Mouse (Mus musculus): ENCODE results near the gene Ppt2. TPM values are rescaled to one million over a fixed set of nuclear protein-coding genes. Genes with fewer than 3 reads are reported as not detected.

Gene Ppt2
- total RNA-seq, 2 experiments from 2014 or later: 35.7 to 38.9 TPM

DNA sequence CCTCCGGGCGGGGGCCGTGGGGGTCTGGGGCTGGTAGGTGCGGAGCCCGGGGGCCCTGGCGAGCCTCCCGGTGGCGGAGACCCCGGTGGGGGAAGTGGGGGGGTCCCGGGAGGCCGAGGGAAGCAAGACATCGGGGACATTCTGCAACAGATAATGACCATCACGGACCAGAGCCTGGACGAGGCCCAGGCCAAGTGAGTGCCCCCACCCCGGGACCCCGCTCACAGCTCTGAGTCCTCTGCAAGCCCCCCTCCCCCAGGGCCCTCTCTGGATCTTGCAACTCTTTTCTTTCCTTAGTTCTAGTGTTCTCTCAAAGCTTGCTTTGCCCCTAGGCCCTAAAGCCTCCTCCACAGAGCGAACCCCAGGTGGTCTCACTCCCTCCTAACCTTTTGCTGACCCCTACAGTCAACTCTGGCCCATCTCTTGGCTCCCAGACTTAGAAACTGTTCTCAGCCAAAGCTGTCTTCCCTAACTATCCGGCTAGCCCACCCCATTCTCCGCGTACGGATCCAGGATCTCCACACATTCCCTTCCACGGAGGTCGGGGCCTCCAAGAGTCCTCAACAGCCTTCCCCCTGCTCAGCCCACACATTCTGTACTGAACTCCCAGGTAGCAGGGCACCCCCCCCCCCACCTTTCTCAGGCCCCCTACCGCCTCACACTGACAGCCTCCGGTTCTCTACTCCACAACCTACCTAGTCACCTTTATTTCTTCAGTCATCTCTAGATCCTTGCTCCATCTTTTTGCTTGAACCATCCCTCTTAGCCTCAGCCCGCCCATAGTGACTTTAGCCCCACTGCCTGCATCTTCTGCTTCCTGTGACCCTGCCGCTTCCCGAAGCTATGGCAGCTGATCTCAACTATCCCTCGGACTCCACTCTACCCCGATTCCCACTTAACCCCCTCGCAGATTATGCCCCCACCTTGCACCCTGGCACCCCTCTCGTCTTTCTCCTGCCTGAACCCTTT, 35.4 kb downstream of the Ppt2 start:
- no peak for DNase-seq
- intact Hi-C loops (cut with DNase I; ENCODE audit: low total_unique reads): no loop called here

GRCm38 (mm10) chr17:34591994-34592375, 36.3 kb downstream of the Ppt2 start:
- intact Hi-C loops (cut with DNase I; ENCODE audit: low total_unique reads): no loop called here
- DNase-seq: peak; percentile 95

DNA sequence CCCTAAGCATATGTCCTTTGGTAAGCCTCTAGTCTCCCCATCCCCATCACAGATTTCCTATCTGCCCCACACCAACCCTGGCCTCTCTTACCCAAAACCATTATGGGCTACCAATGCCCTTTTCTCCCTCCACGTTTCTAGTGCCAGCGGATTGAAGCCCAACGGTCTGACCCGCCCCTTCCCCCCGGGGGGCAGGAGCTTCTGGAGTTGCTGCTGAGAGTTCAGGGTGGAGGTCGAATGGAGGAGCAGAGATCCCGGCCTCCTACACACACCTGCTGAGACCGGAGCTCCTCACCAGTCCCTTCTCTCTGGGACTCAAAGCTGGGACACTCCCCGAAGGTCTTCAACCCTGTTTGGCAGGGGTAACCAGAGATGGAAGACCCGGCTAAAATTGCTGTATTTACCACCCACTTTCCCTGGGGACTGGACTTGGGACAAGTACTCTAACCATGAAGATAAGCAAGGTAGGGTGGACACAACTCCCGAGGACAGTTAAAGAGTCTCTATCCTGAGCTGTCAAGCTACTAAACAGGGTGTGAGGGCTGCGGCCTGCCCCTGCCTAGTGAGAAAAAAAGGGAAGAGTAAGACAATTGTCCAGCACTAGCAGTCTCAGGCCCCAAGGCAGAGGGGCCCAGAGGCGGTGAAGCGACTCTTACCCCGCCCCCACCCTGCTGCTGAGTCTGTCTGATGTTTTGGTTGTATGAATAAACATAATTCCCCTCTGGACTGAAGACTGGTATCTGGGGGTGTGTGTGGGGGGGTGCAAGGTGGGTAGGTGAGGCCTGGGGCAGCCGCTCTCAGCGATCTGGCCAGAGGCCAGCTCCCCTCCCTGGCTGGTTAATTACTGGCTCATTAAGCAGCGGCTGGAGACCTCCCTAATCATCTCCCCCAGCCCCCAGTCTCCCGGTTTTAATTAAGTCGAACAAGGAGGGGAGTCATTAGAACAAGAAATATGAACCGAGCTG, 37.0 kb downstream of the Ppt2 start, which contains the start of gene Pbx2:
Gene Pbx2, plus strand, starts transcription at position 238 of the 965 bp plus-strand sequence.
- intact Hi-C loops (cut with DNase I; ENCODE audit: low total_unique reads): no loop called here
- no peak for DNase-seq

DNA sequence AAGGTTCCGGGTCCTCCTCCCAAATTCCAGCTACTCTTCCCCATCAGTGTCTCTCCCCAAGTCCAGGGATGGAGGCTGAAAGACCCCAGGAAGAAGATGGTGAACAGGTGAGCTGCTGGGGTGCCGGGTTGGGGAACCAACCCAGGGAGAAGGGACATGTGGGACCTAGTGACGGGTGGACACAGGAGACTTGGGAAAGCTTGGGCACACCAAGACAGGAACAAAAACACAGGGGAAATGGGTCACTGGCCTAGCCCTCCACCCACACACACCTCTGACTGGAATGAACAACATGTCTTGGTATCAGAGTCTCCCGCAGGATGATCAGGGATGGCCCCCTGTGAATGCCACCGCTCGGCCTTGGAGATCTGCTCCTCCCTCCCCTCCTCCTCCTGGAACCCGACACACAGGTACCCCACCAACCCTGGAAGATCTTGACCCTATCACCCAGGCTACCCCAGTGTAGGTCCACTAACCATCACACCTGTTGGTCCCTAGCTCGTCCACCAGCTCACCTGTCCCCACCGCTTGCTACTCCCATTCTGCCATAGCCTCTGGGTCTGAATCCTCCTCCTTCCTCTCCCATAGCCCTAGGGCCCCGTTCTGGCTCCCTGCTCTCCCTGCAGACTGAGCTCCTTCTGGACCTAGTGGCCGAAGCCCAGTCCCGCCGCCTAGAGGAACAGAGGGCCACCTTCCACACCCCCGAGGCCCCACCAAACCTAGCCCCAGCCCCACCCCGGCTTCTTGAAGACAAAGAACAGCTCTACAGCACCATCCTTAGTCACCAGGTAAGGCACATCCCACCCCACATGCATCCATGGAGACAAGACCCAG, 37.9 kb downstream of the Ppt2 start:
- DNase-seq: no peak
- intact Hi-C loops (cut with DNase I; ENCODE audit: low total_unique reads): no loop called here

- peak; percentile 78 for DNase-seq
- intact Hi-C loops (cut with DNase I; ENCODE audit: low total_unique reads): no loop called here
Measured at GRCm38 (mm10) chr17:34589681-34590101, 38.6 kb downstream of the Ppt2 start, which contains the start of gene Gpsm3. Gpsm3 (plus strand) TSS chr17:34589806.

DNA sequence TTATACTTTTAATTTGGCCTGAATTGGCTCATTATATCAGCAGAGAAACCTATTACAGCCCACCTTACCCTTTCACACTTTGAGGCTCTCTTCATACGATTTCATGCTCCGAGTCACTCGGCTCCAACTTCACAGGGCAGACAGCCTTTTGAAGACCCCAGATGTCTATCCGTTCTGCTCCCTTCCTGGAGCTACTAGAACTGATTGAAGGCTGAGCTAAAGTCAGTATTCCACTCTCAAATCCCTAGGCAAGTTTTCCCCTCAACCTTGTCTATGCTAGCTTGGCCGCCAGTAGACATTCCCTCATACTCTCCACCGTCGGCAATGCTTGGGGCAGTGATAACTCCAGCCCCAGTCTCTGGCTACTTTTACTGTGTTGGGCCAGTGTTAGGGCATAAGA, 39.1 kb downstream of the Ppt2 start:
- DNase-seq: no peak
- intact Hi-C loops (cut with DNase I; ENCODE audit: low total_unique reads): no loop called here

- no peak for DNase-seq
- intact Hi-C loops (cut with DNase I; ENCODE audit: low total_unique reads): no loop called here
Measured at GRCm38 (mm10) chr17:34588767-34589166, 39.5 kb downstream of the Ppt2 start.

DNA sequence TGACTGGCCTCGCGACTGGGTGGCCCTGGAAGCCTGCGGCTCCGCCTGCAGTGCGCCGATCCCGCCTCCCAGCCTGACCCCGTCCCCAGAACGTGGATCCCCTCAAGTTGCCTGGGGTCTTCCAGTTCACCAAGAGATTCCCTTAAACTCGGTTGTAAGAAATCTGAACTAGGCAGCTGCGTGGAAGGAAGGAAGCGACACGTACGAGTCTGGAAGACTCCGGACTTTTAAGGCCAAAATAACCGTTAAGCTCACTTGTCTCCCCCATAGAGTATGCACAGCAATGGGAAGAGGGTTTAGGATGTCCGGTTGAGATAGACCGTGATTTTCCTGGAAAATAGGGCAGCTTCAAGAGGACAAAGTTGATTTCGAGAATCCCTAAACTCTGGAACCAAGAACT, 40.5 kb downstream of the Ppt2 start:
- intact Hi-C loops (cut with DNase I; ENCODE audit: low total_unique reads): no loop called here
- no peak for DNase-seq

DNA sequence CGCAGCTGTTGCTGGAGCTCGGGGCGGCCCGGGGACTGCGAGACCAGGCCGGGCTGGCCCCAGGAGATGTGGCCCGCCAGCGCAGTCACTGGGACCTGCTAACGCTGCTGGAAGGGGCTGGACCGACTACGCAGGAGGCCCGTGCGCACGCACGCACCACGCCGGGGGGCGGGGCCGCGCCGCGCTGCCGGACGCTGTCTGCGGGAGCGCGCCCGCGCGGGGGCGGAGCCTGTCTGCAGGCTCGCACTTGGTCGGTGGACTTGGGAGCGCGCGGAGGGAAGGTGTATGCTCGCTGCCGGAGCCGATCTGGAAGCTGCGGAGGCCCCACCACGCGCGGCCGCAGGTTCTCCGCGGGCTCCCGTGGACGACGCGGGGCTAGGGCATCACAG, 40.9 kb downstream of the Ppt2 start:
- intact Hi-C loops (cut with DNase I; ENCODE audit: low total_unique reads): no loop called here
- peak; percentile 97 for DNase-seq

- intact Hi-C loops (cut with DNase I; ENCODE audit: low total_unique reads): no loop called here
- DNase-seq: peak; percentile 91
Measured at GRCm38 (mm10) chr17:34586796-34587422, 41.4 kb downstream of the Ppt2 start.

GRCm38 (mm10) chr17:34585877-34586771, 42.2 kb downstream of the Ppt2 start:
- DNase-seq: no peak
- intact Hi-C loops (cut with DNase I; ENCODE audit: low total_unique reads): no loop called here

DNA sequence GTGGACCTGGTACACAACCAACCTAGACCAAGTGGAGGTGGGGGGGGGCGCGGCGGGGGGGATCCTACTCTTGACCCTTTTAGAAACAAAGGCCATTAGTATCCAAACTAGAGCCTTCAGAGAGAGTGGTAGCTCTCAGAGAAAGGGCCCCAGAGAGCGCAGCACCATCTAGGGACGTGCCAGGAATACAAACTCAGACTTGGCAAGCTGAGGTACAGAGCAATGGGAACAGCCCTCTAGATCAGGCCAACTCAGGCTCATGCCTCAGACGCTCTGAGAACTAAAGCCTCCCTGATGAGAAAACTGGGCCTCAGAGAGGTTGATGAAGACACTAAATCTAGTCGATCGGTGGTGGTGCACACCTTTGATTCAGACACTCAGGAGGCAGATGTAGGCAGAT, 43.2 kb downstream of the Ppt2 start:
- no peak for DNase-seq
- intact Hi-C loops (cut with DNase I; ENCODE audit: low total_unique reads): no loop called here

- DNase-seq: no peak
- intact Hi-C loops (cut with DNase I; ENCODE audit: low total_unique reads): no loop called here
Measured at GRCm38 (mm10) chr17:34583819-34584218, 44.5 kb downstream of the Ppt2 start.

DNA sequence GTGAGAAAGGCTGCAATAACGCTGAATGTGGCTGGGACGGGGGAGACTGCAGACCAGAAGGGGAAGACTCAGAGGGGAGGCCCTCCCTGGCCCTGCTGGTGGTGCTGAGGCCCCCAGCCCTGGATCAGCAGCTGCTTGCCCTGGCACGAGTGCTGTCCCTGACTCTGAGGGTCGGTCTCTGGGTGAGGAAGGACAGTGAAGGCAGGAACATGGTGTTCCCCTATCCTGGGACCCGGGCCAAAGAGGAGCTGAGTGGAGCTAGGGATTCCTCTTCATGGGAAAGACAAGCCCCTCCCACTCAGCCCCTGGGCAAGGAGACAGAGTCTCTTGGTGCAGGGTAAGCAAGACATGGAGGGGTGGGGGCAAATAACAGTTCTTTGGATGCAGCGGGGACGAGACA, 44.9 kb downstream of the Ppt2 start:
- DNase-seq: no peak
- intact Hi-C loops (cut with DNase I; ENCODE audit: low total_unique reads): no loop called here

GRCm38 (mm10) chr17:34582528-34582927, 45.8 kb downstream of the Ppt2 start:
- intact Hi-C loops (cut with DNase I; ENCODE audit: low total_unique reads): no loop called here
- no peak for DNase-seq

- DNase-seq: no peak
- intact Hi-C loops (cut with DNase I; ENCODE audit: low total_unique reads): no loop called here
Measured at GRCm38 (mm10) chr17:34578070-34578469, 50.2 kb downstream of the Ppt2 start.

- intact Hi-C loops (cut with DNase I; ENCODE audit: low total_unique reads): no loop called here
Measured at GRCm38 (mm10) chr17:34576577-34576976, 51.7 kb downstream of the Ppt2 start.

DNA sequence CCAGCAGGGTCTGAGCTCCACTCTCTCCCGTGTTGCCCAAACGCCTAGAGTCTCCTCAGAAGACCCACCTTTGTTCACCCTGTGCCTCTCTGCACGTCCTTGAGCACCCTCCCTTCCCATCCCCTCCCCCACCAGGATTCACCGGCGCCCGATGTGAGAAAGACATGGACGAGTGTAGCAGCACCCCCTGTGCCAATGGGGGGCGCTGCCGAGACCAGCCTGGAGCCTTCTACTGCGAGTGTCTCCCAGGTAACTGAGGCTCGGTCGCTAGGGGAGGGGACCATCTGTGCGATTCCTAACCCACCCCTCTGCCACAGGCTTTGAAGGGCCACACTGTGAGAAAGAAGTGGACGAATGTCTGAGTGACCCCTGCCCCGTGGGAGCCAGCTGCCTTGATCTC, 55.9 kb downstream of the Ppt2 start:
- no peak for DNase-seq
- intact Hi-C loops (cut with DNase I; ENCODE audit: low total_unique reads): loop anchor here (5.0 kb wide), 1 partner anchor 45 kb away; the partner anchor contains the start of gene Egfl8

More at GRCm38 (mm10) chr17:34576577-34576976, 51.7 kb downstream of the Ppt2 start:
- no peak for DNase-seq

Data from gastrocnemius, postnatal 14 days (tissue).